Mouse (Mus musculus) ES-Bruce4 (cell line): ENCODE data around the gene Ccdc13. TPM values are rescaled to one million over a fixed set of nuclear protein-coding genes. Genes with fewer than 3 reads are reported as not detected.

Source experiments
- H3K27ac ChIP-seq: 2 replicates; pipeline ENCODE4 v1.5.1; 2012; ENCODE audit warnings: low read length, inconsistent platforms; ENCODE audit not compliant: insufficient read depth
- H3K27me3 ChIP-seq: 2 replicates; pipeline ENCODE4 v1.6.1; 2012; ENCODE audit warnings: mild to moderate bottlenecking, low read length, inconsistent platforms; ENCODE audit not compliant: control insufficient read depth, poor library complexity, insufficient read depth, severe bottlenecking
- H3K36me3 ChIP-seq: 2 replicates; pipeline ENCODE4 v1.6.1; 2012; ENCODE audit warnings: inconsistent platforms, mild to moderate bottlenecking, low read length, moderate library complexity; ENCODE audit not compliant: control insufficient read depth, poor library complexity, insufficient read depth, severe bottlenecking
- H3K4me1 ChIP-seq: one replicate; pipeline ENCODE4 v1.8.1; 2011; ENCODE audit warnings: low read length; ENCODE audit not compliant: control insufficient read depth, insufficient read depth
- H3K4me3 ChIP-seq: 2 replicates; pipeline ENCODE4 v1.5.1; 2011; ENCODE audit warnings: low read depth, mild to moderate bottlenecking, low read length
- H3K9ac ChIP-seq: 2 replicates; pipeline ENCODE4 v1.6.1; 2012; ENCODE audit warnings: low read depth, mild to moderate bottlenecking, inconsistent platforms; ENCODE audit not compliant: poor library complexity, severe bottlenecking
- H3K9me3 ChIP-seq: replicated peaks from 2 replicates; pipeline ENCODE4 v1.6.1; 2012; ENCODE audit warnings: mild to moderate bottlenecking, low read length, inconsistent platforms; ENCODE audit not compliant: control insufficient read depth, poor library complexity, insufficient read depth, severe bottlenecking
- CTCF ChIP-seq: IDR thresholded peaks from one replicate; pipeline ENCODE4 v1.8.1; 2011; ENCODE audit warnings: low read depth, low read length
- EP300 ChIP-seq: IDR thresholded peaks from 2 replicates; pipeline ENCODE4 v1.6.1; 2011; ENCODE audit warnings: low read depth, low read length; ENCODE audit not compliant: insufficient read depth
- POLR2A ChIP-seq: IDR thresholded peaks from one replicate; pipeline ENCODE4 v1.8.1; 2011; ENCODE audit warnings: low read length; ENCODE audit not compliant: insufficient read depth
- polyA plus RNA-seq: library from polyadenylated mRNA; stranded (reverse); fragments of >200 nt; gene quantifications from 2 replicates; pipeline ENCODE4 v1.2.4, GENCODE M21; 2011; ENCODE audit warnings: low read depth; ENCODE audit not compliant: missing spikeins, insufficient read depth, insufficient read length

Ccdc13 gene
- polyA plus RNA-seq, 1 experiment = 0.85 TPM

DNA sequence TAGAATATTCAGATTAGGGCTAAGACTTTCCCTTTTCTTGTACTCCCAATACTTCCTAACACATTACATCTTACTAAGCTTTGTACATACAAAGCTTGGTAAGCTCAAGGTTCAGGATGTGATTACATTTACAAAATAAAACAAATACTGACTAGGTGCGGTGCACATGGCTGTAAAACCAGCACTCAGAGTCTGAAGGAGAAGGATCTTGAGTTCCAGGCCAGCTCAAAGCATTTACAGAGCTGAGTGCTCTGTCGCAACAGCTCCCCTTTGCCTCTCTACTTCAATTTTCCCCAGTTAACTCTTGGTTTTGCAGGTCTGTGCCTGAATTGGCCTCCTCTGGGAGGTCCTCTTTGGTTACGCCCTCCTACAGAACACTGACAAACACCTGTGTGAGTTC, 15.0 kb upstream of the Ccdc13 start:
- Histone ChIP-seq H3K4me3 (no peak overlapping the region), H3K9ac (no peak overlapping the region), H3K36me3 (peaks cover 5% of the 10 kb centered on the region), H3K27ac (no peak overlapping the region), H3K4me1 (no peaks in the 10 kb centered on the region), H3K9me3 (no peaks in the 10 kb centered on the region), H3K27me3 (no peaks in the 10 kb centered on the region)
- no peak for TF ChIP-seq CTCF
- no peak for TF ChIP-seq EP300

DNA sequence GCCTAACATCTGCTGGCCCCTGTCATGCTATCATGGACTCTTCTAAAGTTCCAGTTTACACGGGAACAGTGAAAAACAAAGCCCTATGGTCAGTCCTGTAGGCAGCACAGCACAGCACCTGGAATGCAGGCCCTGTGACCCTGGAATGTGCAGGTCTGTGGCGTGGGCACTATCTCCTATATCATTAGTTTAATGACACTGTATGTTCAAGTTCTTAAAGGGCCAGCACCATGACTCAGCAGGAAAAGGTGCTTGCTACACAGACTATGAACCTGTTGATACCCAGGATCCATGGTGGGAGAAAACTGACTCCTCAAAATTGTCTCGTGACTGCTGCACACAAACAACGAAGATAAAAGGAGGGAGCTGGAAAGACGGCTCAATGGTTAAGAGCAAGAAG, 8.6 kb upstream of the Ccdc13 start:
- TF ChIP-seq CTCF = no peak
- no peak for TF ChIP-seq EP300
- no peak for TF ChIP-seq POLR2A
- H3K9ac ChIP-seq = no peak overlapping the region
- peaks cover 10% of the 10 kb centered on the region for H3K36me3 ChIP-seq
- no peaks in the 10 kb centered on the region for H3K4me1 ChIP-seq
- no peak overlapping the region for H3K27ac ChIP-seq
- no peaks in the 10 kb centered on the region for H3K9me3 ChIP-seq
- no peaks in the 10 kb centered on the region for H3K27me3 ChIP-seq
- no peak overlapping the region for H3K4me3 ChIP-seq

DNA sequence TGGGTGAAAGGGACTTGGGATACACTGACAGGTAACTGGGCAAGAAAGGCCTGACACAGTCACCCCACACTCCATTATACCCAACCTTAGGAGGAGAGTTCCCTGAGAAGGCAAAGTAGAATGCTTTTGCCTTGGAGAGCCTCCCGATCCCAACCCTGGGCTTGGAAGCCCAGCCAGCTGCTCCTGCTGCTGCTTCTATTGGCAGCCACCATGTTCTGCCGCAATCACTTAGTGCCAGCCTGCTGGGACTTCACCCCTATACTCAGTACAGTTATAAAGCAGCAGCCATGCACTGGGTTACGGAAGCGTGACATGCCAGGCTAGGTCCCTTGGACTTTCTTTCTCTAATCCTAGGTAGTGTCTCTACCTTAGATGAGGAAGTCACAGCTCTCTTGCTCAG, 7.9 kb upstream of the Ccdc13 start:
- no peak for TF ChIP-seq POLR2A
- TF ChIP-seq CTCF = no peak
- TF ChIP-seq EP300 = no peak
- Histone ChIP-seq H3K9ac (no peak overlapping the region), H3K9me3 (no peaks in the 10 kb centered on the region), H3K27me3 (no peaks in the 10 kb centered on the region), H3K4me3 (no peak overlapping the region), H3K4me1 (no peaks in the 10 kb centered on the region), H3K27ac (no peak overlapping the region), H3K36me3 (peaks cover 9% of the 10 kb centered on the region)

DNA sequence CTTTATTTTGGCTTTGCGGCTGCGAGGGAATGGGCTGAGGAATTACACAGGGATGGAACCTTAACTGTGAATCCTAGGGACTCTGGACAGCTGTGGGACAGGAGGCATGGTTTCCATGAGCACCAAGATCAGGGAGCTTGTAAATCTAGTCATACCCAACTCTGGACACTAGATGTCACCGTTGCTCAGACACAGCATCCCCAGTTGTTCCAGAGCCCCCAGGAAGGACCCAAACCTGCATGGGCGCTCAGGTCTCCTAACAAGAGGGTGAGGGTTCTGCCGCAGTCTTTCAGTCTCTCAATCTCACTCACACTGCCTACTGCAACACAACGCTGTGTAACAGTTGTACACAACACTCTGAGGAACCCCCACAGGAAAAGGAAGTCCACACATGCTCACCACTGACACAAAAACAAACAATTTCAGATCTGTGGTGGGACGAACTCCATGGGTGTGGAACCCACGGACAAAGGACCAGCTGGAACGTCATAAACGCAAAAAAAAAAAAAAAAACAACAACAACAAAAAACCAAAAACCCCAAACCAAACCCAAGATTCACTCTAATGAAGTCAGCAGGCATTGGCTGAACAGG, 7.4 kb upstream of the Ccdc13 start:
- TF ChIP-seq EP300 = no peak
- peak; percentile 68 for TF ChIP-seq CTCF
- H3K4me1 ChIP-seq = no peaks in the 10 kb centered on the region
- H3K27ac ChIP-seq = no peak overlapping the region
- no peaks in the 10 kb centered on the region for H3K9me3 ChIP-seq
- no peaks in the 10 kb centered on the region for H3K27me3 ChIP-seq
- no peak overlapping the region for H3K4me3 ChIP-seq
- peaks cover 8% of the 10 kb centered on the region for H3K36me3 ChIP-seq
- H3K9ac ChIP-seq = no peak overlapping the region

DNA sequence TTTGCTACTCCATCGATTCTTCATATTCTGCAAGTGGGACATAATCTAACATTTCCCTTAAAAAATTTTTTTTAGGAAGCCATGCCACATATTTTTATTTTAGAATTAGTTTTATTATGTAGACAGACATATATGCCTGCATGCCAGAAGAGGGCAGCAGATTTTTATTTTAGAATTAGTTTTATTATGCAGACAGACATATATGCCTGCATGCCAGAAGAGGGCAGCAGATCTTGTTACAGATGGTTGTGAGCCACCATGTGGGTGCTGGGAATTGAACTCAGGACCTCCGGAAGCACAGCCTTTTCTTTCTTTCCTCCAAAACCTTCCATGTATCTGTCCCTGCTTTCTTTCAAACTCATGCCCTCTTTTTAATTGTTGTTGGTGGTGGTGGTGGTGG, 3.7 kb upstream of the Ccdc13 start:
- H3K36me3 ChIP-seq = no peaks in the 10 kb centered on the region
- no peak overlapping the region for H3K9ac ChIP-seq
- H3K27me3 ChIP-seq = no peaks in the 10 kb centered on the region
- H3K4me3 ChIP-seq = no peak overlapping the region
- no peaks in the 10 kb centered on the region for H3K9me3 ChIP-seq
- no peaks in the 10 kb centered on the region for H3K4me1 ChIP-seq
- H3K27ac ChIP-seq = no peak overlapping the region
- TF ChIP-seq EP300 (no peak), POLR2A (no peak), CTCF (no peak)

DNA sequence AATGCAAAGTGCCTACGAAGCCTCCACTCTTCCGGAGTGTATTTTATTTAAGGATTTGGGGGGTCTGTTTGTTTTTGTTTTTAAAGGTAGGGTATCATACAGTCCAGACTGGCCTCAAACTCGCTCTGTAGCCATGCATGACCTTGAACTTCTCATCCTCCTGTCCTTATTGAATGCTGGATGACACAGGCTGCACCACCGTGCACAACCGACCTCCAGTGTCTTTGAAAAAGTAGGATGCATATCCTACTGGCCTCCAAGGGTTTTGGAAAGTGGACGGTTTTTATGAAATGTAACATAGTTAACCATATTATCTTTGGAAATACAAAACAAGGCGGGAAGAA, 333 bp upstream of the Ccdc13 start:
- Histone ChIP-seq H3K36me3 (no peaks in the 10 kb centered on the region), H3K27ac (no peak overlapping the region), H3K9ac (0 out of 2 replicates have a peak overlapping the region, but pooled peaks have one; percentile 57), H3K4me3 (peak overlapping the region; percentile 56), H3K9me3 (no peaks in the 10 kb centered on the region), H3K27me3 (no peaks in the 10 kb centered on the region), H3K4me1 (no peaks in the 10 kb centered on the region)
- TF ChIP-seq CTCF (no peak), EP300 (no peak), POLR2A (no peak)

DNA sequence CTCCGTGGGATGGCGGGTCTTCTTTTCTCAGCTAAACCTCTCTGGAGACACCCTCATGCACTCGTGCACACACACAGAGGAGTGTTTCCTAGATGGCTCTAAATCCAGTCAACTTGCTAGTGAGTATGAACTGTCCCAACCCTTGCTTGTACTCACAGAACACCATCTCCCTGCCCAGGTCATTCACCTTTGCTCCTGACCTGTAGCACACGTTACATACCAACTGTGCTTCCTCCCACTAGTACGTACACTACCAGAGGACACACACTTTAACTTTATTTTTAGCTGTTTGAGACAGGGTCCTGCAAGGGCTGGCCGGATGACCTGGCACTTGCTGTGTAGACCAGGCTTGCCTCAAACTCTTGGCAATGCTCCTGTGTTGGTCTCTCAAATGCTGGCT, 1.3 kb downstream of the Ccdc13 start:
- Histone ChIP-seq H3K4me1 (no peaks in the 10 kb centered on the region), H3K36me3 (no peaks in the 10 kb centered on the region), H3K4me3 (no peak overlapping the region), H3K27me3 (no peaks in the 10 kb centered on the region), H3K27ac (no peak overlapping the region), H3K9ac (no peak overlapping the region), H3K9me3 (no peaks in the 10 kb centered on the region)
- TF ChIP-seq EP300 = no peak
- TF ChIP-seq CTCF = no peak
- no peak for TF ChIP-seq POLR2A
